Mouse (Mus musculus): ENCODE results near the gene Ak1. TPM values are rescaled to one million over a fixed set of nuclear protein-coding genes. Genes with fewer than 3 reads are reported as not detected.

Ak1 gene
- total and polyA plus RNA-seq, 2 experiments from 2014 or later = 114 to 119 TPM

GRCm38 (mm10) chr2:32587731-32588321 is 33.7 kb upstream of the Ak1 start:
- no peaks in the 10 kb centered on the region for H3K27me3 ChIP-seq (ENCODE audit: insufficient read depth, low read length)
- DNase-seq (no peak), ATAC-seq (no peak)
- no peak for TF ChIP-seq CTCF (IDR thresholded peaks at IDR 0.05; ENCODE audit: low read depth)
- no peaks in the 10 kb centered on the region for H3K9me3 ChIP-seq (ENCODE audit: low read length)
- no peak overlapping the region for H3K27ac ChIP-seq (ENCODE audit: low read depth, low read length)
- H3K9ac ChIP-seq = peak overlapping the region; percentile 72
- no peaks in the 10 kb centered on the region for H3K36me3 ChIP-seq (ENCODE audit: insufficient read depth)
- H3K4me1 ChIP-seq (ENCODE audit: insufficient read depth) = peaks cover 10% of the 10 kb centered on the region
- WGBS = 52% methylated on average over 9 of the region's 9 CpGs
- H3K4me2 ChIP-seq (ENCODE audit: low read depth) = peak overlapping the region; percentile 65
- H3K4me3 ChIP-seq (ENCODE audit: low read depth, low read length) = peak overlapping the region; percentile 62

DNA sequence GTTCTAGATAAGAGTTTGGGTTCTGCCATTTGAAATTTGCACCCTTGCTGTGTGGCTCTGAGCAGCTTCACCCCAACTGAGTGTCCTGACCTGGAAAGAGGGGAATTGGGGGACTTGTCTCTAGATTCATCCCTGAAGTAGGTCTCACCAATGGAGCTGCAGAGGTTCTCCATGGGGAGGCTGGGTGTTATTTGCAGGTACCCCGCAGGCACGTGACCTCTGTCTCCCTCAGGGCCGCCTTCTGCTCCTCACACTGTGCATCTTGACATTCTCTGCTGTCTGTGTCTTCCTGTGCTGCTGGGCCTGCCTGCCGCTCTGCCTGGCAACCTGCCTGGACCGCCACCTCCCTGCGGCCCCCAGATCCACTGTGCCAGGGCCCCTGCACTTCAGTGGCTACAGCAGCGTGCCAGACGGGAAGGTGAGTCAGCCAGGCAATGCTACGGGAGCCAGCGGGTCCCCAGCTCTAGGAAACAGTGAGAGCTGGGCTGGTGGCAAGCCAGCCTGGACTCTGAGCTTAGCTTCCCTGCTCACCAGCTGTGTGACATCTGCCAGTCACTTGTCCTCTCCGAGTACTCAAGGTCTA is 32.3 kb upstream of the Ak1 start:
- TF ChIP-seq CTCF (IDR thresholded peaks at IDR 0.05; ENCODE audit: low read depth) = no peak
- H3K36me3 ChIP-seq (ENCODE audit: insufficient read depth) = 0 out of 2 replicates have a peak, but pooled peaks cover 6% of the 10 kb centered on the region
- WGBS = 61% methylated on average over 11 of the region's 11 CpGs
- H3K4me1 ChIP-seq (ENCODE audit: insufficient read depth) = peaks cover 9% of the 10 kb centered on the region
- H3K27ac ChIP-seq (ENCODE audit: low read depth, low read length) = no peak overlapping the region
- no peak overlapping the region for H3K4me3 ChIP-seq (ENCODE audit: low read depth, low read length)
- H3K4me2 ChIP-seq (ENCODE audit: low read depth) = no peak overlapping the region
- no peaks in the 10 kb centered on the region for H3K27me3 ChIP-seq (ENCODE audit: insufficient read depth, low read length)
- DNase-seq = no peak
- ATAC-seq = no peak
- H3K9ac ChIP-seq = peak overlapping the region; percentile 6; the same call in 1 of the 2 replicates
- no peaks in the 10 kb centered on the region for H3K9me3 ChIP-seq (ENCODE audit: low read length)

GRCm38 (mm10) chr2:32590224-32590623 is 31.3 kb upstream of the Ak1 start:
- no peaks in the 10 kb centered on the region for H3K9me3 ChIP-seq (ENCODE audit: low read length)
- H3K36me3 ChIP-seq (ENCODE audit: insufficient read depth) = peaks cover 11% of the 10 kb centered on the region; the same call in 1 of the 2 replicates
- H3K4me1 ChIP-seq (ENCODE audit: insufficient read depth) = peaks cover 9% of the 10 kb centered on the region
- no peak overlapping the region for H3K4me3 ChIP-seq (ENCODE audit: low read depth, low read length)
- TF ChIP-seq CTCF (IDR thresholded peaks at IDR 0.05; ENCODE audit: low read depth) = no peak
- no peak overlapping the region for H3K9ac ChIP-seq
- no peak for ATAC-seq
- 79% methylated on average over 10 of the region's 10 CpGs for WGBS
- H3K27ac ChIP-seq (ENCODE audit: low read depth, low read length) = no peak overlapping the region
- DNase-seq = no peak
- H3K27me3 ChIP-seq (ENCODE audit: insufficient read depth, low read length) = no peaks in the 10 kb centered on the region
- no peak overlapping the region for H3K4me2 ChIP-seq (ENCODE audit: low read depth)

DNA sequence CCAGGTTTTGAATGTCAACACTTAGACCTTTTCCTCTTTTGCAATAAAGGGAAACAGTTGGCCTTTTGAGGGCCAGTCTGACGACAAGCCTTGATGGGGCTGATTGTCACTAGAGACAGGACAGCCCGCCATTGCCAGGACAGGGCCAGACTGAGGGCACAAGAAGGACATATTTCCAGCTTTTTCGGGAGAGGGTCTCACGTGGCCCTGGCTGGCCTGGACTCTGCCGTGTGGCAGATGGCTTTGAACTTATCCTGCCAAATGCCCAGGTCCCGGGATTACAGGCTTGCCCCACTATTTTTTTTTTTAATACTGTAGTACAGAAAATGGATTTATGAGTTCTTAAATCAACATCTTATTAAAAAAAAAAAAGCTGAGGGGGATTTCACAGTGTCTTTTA is 30.3 kb upstream of the Ak1 start:
- Histone ChIP-seq H3K4me2 (ENCODE audit: low read depth) (no peak overlapping the region), H3K9me3 (ENCODE audit: low read length) (no peaks in the 10 kb centered on the region), H3K27me3 (ENCODE audit: insufficient read depth, low read length) (no peaks in the 10 kb centered on the region), H3K9ac (no peak overlapping the region), H3K4me3 (ENCODE audit: low read depth, low read length) (no peak overlapping the region), H3K4me1 (ENCODE audit: insufficient read depth) (peaks cover 9% of the 10 kb centered on the region), H3K27ac (ENCODE audit: low read depth, low read length) (no peak overlapping the region), H3K36me3 (ENCODE audit: insufficient read depth) (peaks cover 15% of the 10 kb centered on the region; the same call in 1 of the 2 replicates)
- DNase-seq (no peak), ATAC-seq (no peak)
- TF ChIP-seq CTCF (IDR thresholded peaks at IDR 0.05; ENCODE audit: low read depth) = no peak
- 68% methylated on average over 6 of the region's 6 CpGs for WGBS

DNA sequence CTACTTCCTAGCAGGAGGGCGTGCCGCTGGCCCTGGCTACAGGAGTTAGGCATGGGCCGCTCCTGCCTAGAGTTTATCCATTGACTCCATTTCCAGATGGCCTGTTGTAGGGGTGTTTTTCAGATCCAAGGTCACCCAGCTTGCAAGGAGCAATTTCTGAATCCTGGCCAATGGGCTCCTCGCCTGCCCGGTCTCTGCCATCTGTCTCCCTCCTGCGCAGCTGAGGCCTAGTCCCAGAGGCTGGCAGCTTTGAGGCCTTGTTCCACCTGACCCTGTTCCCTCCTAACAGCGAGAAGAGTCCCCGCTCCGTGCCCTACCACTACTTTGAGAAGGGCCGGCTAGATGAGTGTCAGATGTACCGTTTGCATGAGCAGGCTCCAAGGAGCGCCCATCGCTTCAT is 24.8 kb upstream of the Ak1 start:
- no peaks in the 10 kb centered on the region for H3K9me3 ChIP-seq (ENCODE audit: low read length)
- no peak for TF ChIP-seq CTCF (IDR thresholded peaks at IDR 0.05; ENCODE audit: low read depth)
- WGBS = 67% methylated on average over 13 of the region's 13 CpGs
- H3K9ac ChIP-seq = no peak overlapping the region
- no peak for DNase-seq
- no peak overlapping the region for H3K4me3 ChIP-seq (ENCODE audit: low read depth, low read length)
- H3K27me3 ChIP-seq (ENCODE audit: insufficient read depth, low read length) = no peaks in the 10 kb centered on the region
- H3K27ac ChIP-seq (ENCODE audit: low read depth, low read length) = no peak overlapping the region
- no peaks in the 10 kb centered on the region for H3K4me1 ChIP-seq (ENCODE audit: insufficient read depth)
- no peak overlapping the region for H3K4me2 ChIP-seq (ENCODE audit: low read depth)
- peaks cover 20% of the 10 kb centered on the region for H3K36me3 ChIP-seq (ENCODE audit: insufficient read depth)
- ATAC-seq = no peak

- TF ChIP-seq CTCF (IDR thresholded peaks at IDR 0.05; ENCODE audit: low read depth) = no peak
- Histone ChIP-seq H3K4me1 (ENCODE audit: insufficient read depth) (no peaks in the 10 kb centered on the region), H3K4me2 (ENCODE audit: low read depth) (no peak overlapping the region), H3K27ac (ENCODE audit: low read depth, low read length) (no peak overlapping the region), H3K4me3 (ENCODE audit: low read depth, low read length) (no peak overlapping the region), H3K27me3 (ENCODE audit: insufficient read depth, low read length) (no peaks in the 10 kb centered on the region), H3K9me3 (ENCODE audit: low read length) (no peaks in the 10 kb centered on the region), H3K9ac (no peak overlapping the region), H3K36me3 (ENCODE audit: insufficient read depth) (peaks cover 20% of the 10 kb centered on the region)
- ATAC-seq = no peak
- WGBS = 94% methylated on average over 5 of the region's 5 CpGs
- no peak for DNase-seq
Observed at GRCm38 (mm10) chr2:32597248-32597647, 24.3 kb upstream of the Ak1 start.

- 91% methylated on average over 5 of the region's 5 CpGs for WGBS
- peaks cover 20% of the 10 kb centered on the region for H3K36me3 ChIP-seq (ENCODE audit: insufficient read depth)
- H3K4me2 ChIP-seq (ENCODE audit: low read depth) = no peak overlapping the region
- no peak for TF ChIP-seq CTCF (IDR thresholded peaks at IDR 0.05; ENCODE audit: low read depth)
- DNase-seq (no peak), ATAC-seq (no peak)
- peaks cover 4% of the 10 kb centered on the region; the same call in 1 of the 2 replicates for H3K4me1 ChIP-seq (ENCODE audit: insufficient read depth)
- no peak overlapping the region for H3K9ac ChIP-seq
- H3K4me3 ChIP-seq (ENCODE audit: low read depth, low read length) = no peak overlapping the region
- no peaks in the 10 kb centered on the region for H3K27me3 ChIP-seq (ENCODE audit: insufficient read depth, low read length)
- H3K27ac ChIP-seq (ENCODE audit: low read depth, low read length) = no peak overlapping the region
- H3K9me3 ChIP-seq (ENCODE audit: low read length) = no peaks in the 10 kb centered on the region
Observed at GRCm38 (mm10) chr2:32597699-32598098, 23.9 kb upstream of the Ak1 start.
